ENCODE assay signal across 24 mouse cellular contexts in genomic region chr15:78940325-78940724, GRCm38 (mm10).
"Had no signal": no experiment of that assay in that cellular context is flagged by ENCODE, and none has a peak within 500 bp of the region (broad histone marks: within the 10 kb centered on the region; RNA-seq: fewer than 3 reads in every experiment).

No protein-coding gene starts in this region.

- H3K4me3 ChIP-seq: embryonic facial prominence, embryonic 10.5 days; embryonic facial prominence, embryonic 12.5 days; embryonic facial prominence, embryonic 13.5 days; embryonic facial prominence, embryonic 15.5 days; erythroblast, embryonic 14.5 days; forebrain, embryonic 10.5 days; forebrain, embryonic 12.5 days; forebrain, embryonic 13.5 days; forebrain, embryonic 15.5 days; gastrocnemius, adult 2 months had no signal

- DNase-seq: cerebellum, adult 8-10 months; cerebellum, adult 9-10 months; cerebellum, adult 9-11 months; cerebellum, postnatal 10 days; cerebellum, postnatal 14 days; cerebellum, postnatal 25 days; cerebellum, postnatal 36 days; embryo, embryonic 11 days; forebrain, postnatal 0 days; gastrocnemius, adult 2 months; gastrocnemius, postnatal 10 days; gastrocnemius, postnatal 14 days; gastrocnemius, postnatal 25 days; gastrocnemius, postnatal 36 days; heart, adult 18-20 months had no signal

- H3K9me3 ChIP-seq: embryonic facial prominence, embryonic 10.5 days; embryonic facial prominence, embryonic 12.5 days; embryonic facial prominence, embryonic 13.5 days; embryonic facial prominence, embryonic 15.5 days; forebrain, embryonic 10.5 days; forebrain, embryonic 12.5 days; forebrain, embryonic 13.5 days; forebrain, embryonic 15.5 days had no signal

- H3K27me3 ChIP-seq: embryonic facial prominence, embryonic 12.5 days; embryonic facial prominence, embryonic 13.5 days; embryonic facial prominence, embryonic 15.5 days; forebrain, embryonic 12.5 days; forebrain, embryonic 13.5 days; forebrain, embryonic 15.5 days had no signal

- H3K9ac ChIP-seq: embryonic facial prominence, embryonic 12.5 days; embryonic facial prominence, embryonic 13.5 days; embryonic facial prominence, embryonic 15.5 days; forebrain, embryonic 12.5 days; forebrain, embryonic 13.5 days; forebrain, embryonic 15.5 days; forebrain, postnatal 0 days had no signal

- H3K27ac ChIP-seq: embryonic facial prominence, embryonic 10.5 days; embryonic facial prominence, embryonic 12.5 days; embryonic facial prominence, embryonic 13.5 days; embryonic facial prominence, embryonic 15.5 days; forebrain, embryonic 10.5 days; forebrain, embryonic 12.5 days; forebrain, embryonic 13.5 days; forebrain, embryonic 15.5 days; gastrocnemius, adult 2 months had no signal
